Mouse (Mus musculus): Measurements from ENCODE around the gene Stradb. TPM values are rescaled to one million over a fixed set of nuclear protein-coding genes. Genes with fewer than 3 reads are reported as not detected.

The Stradb gene
- total and polyA plus RNA-seq, 3 experiments: 3.4 to 6.1 (median 5.0) TPM

DNA sequence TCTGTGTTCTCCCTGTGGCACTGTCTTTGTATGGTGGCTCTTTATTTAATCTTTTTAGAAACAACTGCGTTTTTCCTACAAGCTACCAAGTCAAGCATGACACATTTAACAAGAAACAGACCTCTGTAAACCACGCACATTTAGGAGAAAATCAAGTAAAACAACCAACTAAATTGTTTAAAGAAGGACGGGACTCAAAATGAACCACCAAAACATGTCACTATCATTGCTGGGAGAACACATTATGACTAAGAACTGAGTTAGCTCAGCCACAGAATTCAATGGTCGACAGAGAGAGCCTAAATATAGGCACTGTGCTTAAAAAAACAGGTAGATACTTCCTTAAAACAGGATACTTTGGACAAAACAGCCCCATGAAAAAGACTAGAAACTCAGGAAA lies 20.3 kb upstream of the Stradb start (continued):
- TF ChIP-seq PAX5 (IDR thresholded peaks at IDR 0.05; ENCODE audit: low read length): no peak
- no peak for TF ChIP-seq SMC3 (IDR thresholded peaks at IDR 0.05; ENCODE audit: low read depth, low read length)
- no peak for TF ChIP-seq USF2 (conservative IDR thresholded peaks at IDR 0.05; ENCODE audit: low read depth, low read length)
- TF ChIP-seq EP300 (IDR thresholded peaks at IDR 0.05; ENCODE audit: low read length): peak; percentile 26; the same call in 1 of the 2 replicates
- TF ChIP-seq ETS1 (conservative IDR thresholded peaks at IDR 0.05; ENCODE audit: low read depth, low read length): no peak
- no peak for TF ChIP-seq POLR2A (IDR thresholded peaks at IDR 0.05; ENCODE audit: low read depth, low read length)
- no peak for TF ChIP-seq MXI1 (IDR thresholded peaks at IDR 0.05; ENCODE audit: low read depth, low read length)

DNA sequence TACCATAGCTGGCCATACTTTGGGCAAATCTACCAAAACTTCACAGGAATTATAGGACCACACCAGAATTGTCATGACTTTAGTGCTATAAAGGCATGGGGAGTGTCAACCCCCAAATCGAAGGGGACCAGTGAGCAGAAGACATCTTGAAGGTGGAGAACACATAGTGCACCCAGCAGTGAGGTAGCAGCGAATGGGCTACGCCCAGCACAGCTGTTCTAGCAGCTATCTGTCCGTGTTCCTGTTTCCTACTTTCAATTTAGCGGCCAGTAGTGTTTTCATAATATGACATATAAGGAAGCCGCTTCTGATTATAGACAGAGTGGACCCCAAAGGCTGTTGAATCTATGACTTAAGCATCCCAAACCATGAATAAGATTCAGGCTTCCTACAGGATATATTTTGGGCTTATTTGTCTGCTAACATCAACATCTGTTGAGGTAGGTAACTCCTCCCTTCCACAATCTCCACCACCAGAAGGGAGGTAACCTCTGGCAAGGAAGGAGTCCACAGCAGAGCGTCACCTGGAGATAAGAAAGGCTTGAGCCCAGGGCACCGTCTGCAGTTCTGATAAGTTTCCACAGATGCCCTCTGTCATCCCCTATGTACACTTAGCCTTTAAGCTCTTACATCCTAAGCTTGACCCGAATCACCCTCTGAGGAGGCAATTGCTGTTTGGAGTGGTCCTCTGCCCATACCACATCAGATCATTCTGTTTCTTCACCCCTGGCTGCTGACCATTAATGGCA lies 19.5 kb upstream of the Stradb start:
- H3K4me2 ChIP-seq (ENCODE audit: insufficient read depth, low read depth, poor library complexity, severe bottlenecking): peak overlapping the region; percentile 39
- H3K4me1 ChIP-seq (ENCODE audit: control insufficient read depth in 1 of 2, insufficient read depth in 2 of 2): peaks cover 29 to 90% of the 10 kb centered on the region in 2 experiments
- peak; percentile 40; the same call in 1 of the 2 replicates for TF ChIP-seq ELF1 (IDR thresholded peaks at IDR 0.05; ENCODE audit: low read depth, low read length)
- TF ChIP-seq IRF4 (IDR thresholded peaks at IDR 0.05; ENCODE audit: low read depth, low read length): peak; percentile 69
- no peak for TF ChIP-seq E2F4 (IDR thresholded peaks at IDR 0.05; ENCODE audit: insufficient replicate concordance, low read depth, low read length)
- peak; percentile 79 for TF ChIP-seq EP300 (IDR thresholded peaks at IDR 0.05; ENCODE audit: low read length)
- no peak for TF ChIP-seq JUND (conservative IDR thresholded peaks at IDR 0.05; ENCODE audit: low read depth, low read length)
- TF ChIP-seq ETS1 (conservative IDR thresholded peaks at IDR 0.05; ENCODE audit: low read depth, low read length): peak; percentile 53
- TF ChIP-seq TCF12 (IDR thresholded peaks at IDR 0.05; ENCODE audit: low read depth, low read length): peak; percentile 60; the same call in 1 of the 2 replicates
- TF ChIP-seq ZMIZ1 (IDR thresholded peaks at IDR 0.05; ENCODE audit: low read depth, low read length): no peak
- TF ChIP-seq MXI1 (IDR thresholded peaks at IDR 0.05; ENCODE audit: low read depth, low read length): peak; percentile 63; the same call in 1 of the 2 replicates
- peak; percentile 93 for TF ChIP-seq SIN3A (IDR thresholded peaks at IDR 0.05; ENCODE audit: low read length)
- TF ChIP-seq TBP (conservative IDR thresholded peaks at IDR 0.05; ENCODE audit: low read depth, low read length): peak; percentile 43; the same call in 1 of the 2 replicates
- TF ChIP-seq GABPA (IDR thresholded peaks at IDR 0.05; ENCODE audit: insufficient replicate concordance, low read depth, low read length): no peak
- dilution Hi-C loops (cut with MboI; ENCODE audit: extremely low pct_ligation_motif_present, extremely low pct_unique_long_range_greater_than_20kb, low sequenced_read_pairs) (no loop called here), in situ Hi-C loops (cut with MboI; ENCODE audit: low pct_ligation_motif_present, low pct_unique_long_range_greater_than_20kb, low sequenced_read_pairs) (no loop called here)
- peak overlapping the region in 2 of 3 experiments; percentile 27 to 49 for H3K4me3 ChIP-seq (replicated peaks in 1 of 3; ENCODE audit: low read depth in 2 of 3, low read length in 2 of 3, poor library complexity in 1 of 3)
- peaks cover 0 to 8% of the 10 kb centered on the region in 2 experiments for H3K36me3 ChIP-seq (replicated peaks in 1 of 2; ENCODE audit: control insufficient read depth in 1 of 2, insufficient read depth in 1 of 2, low read length in 1 of 2)
- peak overlapping the region; percentile 34; the same call in 1 of the 2 replicates for H3K27ac ChIP-seq (ENCODE audit: insufficient read depth, low read depth)
- H3K79me2 ChIP-seq (replicated peaks; ENCODE audit: control insufficient read depth, extremely low read depth, insufficient read depth, poor library complexity, severe bottlenecking): peaks cover 11% of the 10 kb centered on the region
- 0 out of 2 replicates have a peak overlapping the region, but pooled peaks have one; percentile 15 for H3K9ac ChIP-seq (ENCODE audit: insufficient read depth, low read depth)
- peak; percentile 66 for DNase-seq (ENCODE audit: extremely low read depth)
- H3K9me3 ChIP-seq (replicated peaks; ENCODE audit: low read length): no peaks in the 10 kb centered on the region
- H3K27me3 ChIP-seq (replicated peaks): no peaks in the 10 kb centered on the region

All from CH12.LX (cell line).